Mouse (Mus musculus) neural tube, embryonic 15.5 days (tissue): ENCODE results near the gene Fmo2. TPM values are rescaled to one million over a fixed set of nuclear protein-coding genes. Genes with fewer than 3 reads are reported as not detected.

Experiments used
- ATAC-seq: fragments of 200-750 bp; cut with Nextera tagmentation; 2 replicates; pipeline ENCODE4 v1.8.0; 2017; ENCODE audit warnings: mild to moderate bottlenecking, moderate TSS enrichment, moderate library complexity; ENCODE audit not compliant: low FRiP score
- H3K27ac ChIP-seq: fragments of 300-500 bp; sonication (generic); replicated peaks from 2 replicates; pipeline ENCODE4 v1.5.1; 2015; ENCODE audit warnings: mild to moderate bottlenecking, inconsistent platforms
- H3K27me3 ChIP-seq: fragments of 300-500 bp; sonication (generic); replicated peaks from 2 replicates; pipeline ENCODE4 v1.6.1; 2015; ENCODE audit warnings: inconsistent platforms
- H3K36me3 ChIP-seq: fragments of 300-500 bp; sonication (generic); 2 replicates; pipeline ENCODE4 v1.6.1; 2015; ENCODE audit warnings: inconsistent platforms
- H3K4me1 ChIP-seq: fragments of 300-500 bp; sonication (generic); 2 replicates; pipeline ENCODE4 v1.6.1; 2015; ENCODE audit warnings: inconsistent platforms
- H3K4me2 ChIP-seq: fragments of 300-500 bp; sonication (generic); 2 replicates; pipeline ENCODE4 v1.6.1; 2015; ENCODE audit warnings: inconsistent platforms, mild to moderate bottlenecking, moderate library complexity
- H3K4me3 ChIP-seq: fragments of 300-500 bp; sonication (generic); replicated peaks from 2 replicates; pipeline ENCODE4 v1.5.1; 2015; ENCODE audit warnings: mild to moderate bottlenecking, inconsistent platforms
- H3K9ac ChIP-seq: fragments of 300-500 bp; sonication (generic); replicated peaks from 2 replicates; pipeline ENCODE4 v1.6.1; 2015; ENCODE audit warnings: mild to moderate bottlenecking, inconsistent platforms
- H3K9me3 ChIP-seq: fragments of 300-500 bp; sonication (generic); replicated peaks from 2 replicates; pipeline ENCODE4 v1.6.1; 2016; ENCODE audit warnings: inconsistent platforms
- WGBS: fragments of 180-500 bp; shearing (Covaris S2); methylation state at CpG from one replicate; pipeline ENCODE4 v1.1.7; 2015; ENCODE audit warnings: mixed read lengths; 5-methylcytosine and 5-hydroxymethylcytosine counted together
- polyA plus RNA-seq: library from polyadenylated mRNA; unstranded; fragments of >200 nt; fragmentation: Nextera tagmentation; extraction: Ambion mirVana; gene quantifications from 2 replicates; pipeline ENCODE4 v1.2.1, GENCODE M21; 2015

Fmo2 gene
- polyA plus RNA-seq, 1 experiment from 2014 or later, result 0.27 TPM

GRCm38 (mm10) chr1:162887644-162888043 lies 10.9 kb downstream of the Fmo2 start:
- Histone ChIP-seq H3K4me2 (no peak overlapping the region), H3K4me1 (no peaks in the 10 kb centered on the region), H3K27me3 (no peaks in the 10 kb centered on the region), H3K36me3 (no peaks in the 10 kb centered on the region), H3K27ac (no peak overlapping the region), H3K4me3 (no peak overlapping the region), H3K9me3 (no peaks in the 10 kb centered on the region), H3K9ac (no peak overlapping the region)
- 94% methylated on average over 7 of the region's 7 CpGs for WGBS
- no peak for ATAC-seq

- 92% methylated on average over 11 of the region's 11 CpGs for whole genome bisulfite sequencing
- H3K27me3 ChIP-seq, result no peaks in the 10 kb centered on the region
- H3K4me2 ChIP-seq, result no peak overlapping the region
- H3K4me1 ChIP-seq, result no peaks in the 10 kb centered on the region
- no peaks in the 10 kb centered on the region for H3K9me3 ChIP-seq
- no peak for ATAC-seq
- no peak overlapping the region for H3K9ac ChIP-seq
- no peaks in the 10 kb centered on the region for H3K36me3 ChIP-seq
- no peak overlapping the region for H3K27ac ChIP-seq
- no peak overlapping the region for H3K4me3 ChIP-seq
Measured at GRCm38 (mm10) chr1:162886138-162886816, 12.2 kb downstream of the Fmo2 start.

GRCm38 (mm10) chr1:162882681-162883080 lies 15.8 kb downstream of the Fmo2 start:
- Histone ChIP-seq H3K4me2 (no peak overlapping the region), H3K9ac (no peak overlapping the region), H3K4me1 (no peaks in the 10 kb centered on the region), H3K4me3 (no peak overlapping the region), H3K27me3 (no peaks in the 10 kb centered on the region), H3K36me3 (no peaks in the 10 kb centered on the region), H3K9me3 (no peaks in the 10 kb centered on the region), H3K27ac (no peak overlapping the region)
- no peak for ATAC-seq
- 85% methylated on average over 4 of the region's 4 CpGs for WGBS

GRCm38 (mm10) chr1:162879595-162880369 lies 18.7 kb downstream of the Fmo2 start:
- WGBS, result 66% methylated on average over 11 of the region's 11 CpGs
- Histone ChIP-seq H3K27me3 (no peaks in the 10 kb centered on the region), H3K9me3 (no peaks in the 10 kb centered on the region)

GRCm38 (mm10) chr1:162875091-162875490 lies 23.4 kb downstream of the Fmo2 start:
- no peak overlapping the region for H3K4me2 ChIP-seq
- no peaks in the 10 kb centered on the region for H3K27me3 ChIP-seq
- ATAC-seq, result no peak
- no peaks in the 10 kb centered on the region for H3K4me1 ChIP-seq
- no peaks in the 10 kb centered on the region for H3K9me3 ChIP-seq
- H3K27ac ChIP-seq, result no peak overlapping the region
- 84% methylated on average over 3 of the region's 3 CpGs for WGBS
- no peaks in the 10 kb centered on the region for H3K36me3 ChIP-seq
- no peak overlapping the region for H3K4me3 ChIP-seq
- H3K9ac ChIP-seq, result no peak overlapping the region

More at GRCm38 (mm10) chr1:162879595-162880369, 18.7 kb downstream of the Fmo2 start:
- no peak overlapping the region for H3K27ac ChIP-seq
- H3K36me3 ChIP-seq, result no peaks in the 10 kb centered on the region
- H3K4me3 ChIP-seq, result no peak overlapping the region
- no peaks in the 10 kb centered on the region for H3K4me1 ChIP-seq
- no peak for ATAC-seq
- H3K4me2 ChIP-seq, result no peak overlapping the region
- H3K9ac ChIP-seq, result no peak overlapping the region

- no peak overlapping the region for H3K4me3 ChIP-seq
- no peak overlapping the region for H3K4me2 ChIP-seq
- no peaks in the 10 kb centered on the region for H3K27me3 ChIP-seq
- no peak for ATAC-seq
- H3K9me3 ChIP-seq, result no peaks in the 10 kb centered on the region
- H3K36me3 ChIP-seq, result no peaks in the 10 kb centered on the region
- no peak overlapping the region for H3K9ac ChIP-seq
- WGBS, result 62% methylated on average over 9 of the region's 9 CpGs
- no peaks in the 10 kb centered on the region for H3K4me1 ChIP-seq
- H3K27ac ChIP-seq, result no peak overlapping the region
Measured at GRCm38 (mm10) chr1:162871701-162872311, 26.7 kb downstream of the Fmo2 start.

GRCm38 (mm10) chr1:162870978-162871377 lies 27.5 kb downstream of the Fmo2 start:
- Histone ChIP-seq H3K4me3 (no peak overlapping the region), H3K4me2 (no peak overlapping the region), H3K9me3 (no peaks in the 10 kb centered on the region), H3K36me3 (no peaks in the 10 kb centered on the region), H3K9ac (no peak overlapping the region), H3K4me1 (no peaks in the 10 kb centered on the region), H3K27ac (no peak overlapping the region), H3K27me3 (no peaks in the 10 kb centered on the region)
- no peak for ATAC-seq
- WGBS, result 84% methylated on average over 7 of the region's 7 CpGs

GRCm38 (mm10) chr1:162867396-162867795 lies 31.1 kb downstream of the Fmo2 start:
- no peak overlapping the region for H3K4me2 ChIP-seq
- H3K27me3 ChIP-seq, result no peaks in the 10 kb centered on the region
- no peak overlapping the region for H3K27ac ChIP-seq
- no peaks in the 10 kb centered on the region for H3K36me3 ChIP-seq
- H3K4me1 ChIP-seq, result no peaks in the 10 kb centered on the region
- 79% methylated on average over 4 of the region's 4 CpGs for WGBS
- no peaks in the 10 kb centered on the region for H3K9me3 ChIP-seq
- no peak for ATAC-seq
- no peak overlapping the region for H3K4me3 ChIP-seq
- no peak overlapping the region for H3K9ac ChIP-seq

GRCm38 (mm10) chr1:162866280-162866681 lies 32.2 kb downstream of the Fmo2 start, which contains the start of gene Fmo1:
TSS of gene Fmo1 (minus strand) at chr1:162866610.
- Histone ChIP-seq H3K9ac (no peak within 1 kb of the TSS), H3K27me3 (no peaks in the 10 kb centered on the region), H3K4me3 (no peak within 1 kb of the TSS), H3K9me3 (no peaks in the 10 kb centered on the region), H3K36me3 (no peaks in the 10 kb centered on the region), H3K4me2 (no peak within 1 kb of the TSS), H3K4me1 (no peaks in the 10 kb centered on the region), H3K27ac (no peak within 1 kb of the TSS)
- WGBS, result 37% methylated on average over 7 of the region's 7 CpGs
- ATAC-seq, result no peak

- H3K4me2 ChIP-seq, result no peak overlapping the region
- 69% methylated on average over 3 of the region's 3 CpGs for WGBS
- no peaks in the 10 kb centered on the region for H3K4me1 ChIP-seq
- no peaks in the 10 kb centered on the region for H3K9me3 ChIP-seq
- H3K4me3 ChIP-seq, result no peak overlapping the region
- ATAC-seq, result no peak
- H3K9ac ChIP-seq, result no peak overlapping the region
- no peaks in the 10 kb centered on the region for H3K27me3 ChIP-seq
- no peak overlapping the region for H3K27ac ChIP-seq
- H3K36me3 ChIP-seq, result no peaks in the 10 kb centered on the region
Measured at GRCm38 (mm10) chr1:162865493-162865830, 33.1 kb downstream of the Fmo2 start.

GRCm38 (mm10) chr1:162864816-162865492 lies 33.6 kb downstream of the Fmo2 start:
- WGBS, result 83% methylated on average over 8 of the region's 8 CpGs
- no peak overlapping the region for H3K4me3 ChIP-seq
- H3K27me3 ChIP-seq, result no peaks in the 10 kb centered on the region
- H3K4me2 ChIP-seq, result no peak overlapping the region
- no peak for ATAC-seq
- H3K9me3 ChIP-seq, result no peaks in the 10 kb centered on the region
- no peaks in the 10 kb centered on the region for H3K36me3 ChIP-seq
- no peak overlapping the region for H3K27ac ChIP-seq
- no peak overlapping the region for H3K9ac ChIP-seq
- peaks cover 3% of the 10 kb centered on the region; the same call in 1 of the 2 replicates for H3K4me1 ChIP-seq
